30 mouse cellular contexts compared by ENCODE assay signal in genomic region chr9:106645684-106646271, GRCm38 (mm10). TPM values are rescaled to one million over a fixed set of nuclear protein-coding genes. Genes with fewer than 3 reads are reported as not detected.
"Had no signal": no experiment of that assay in that cellular context is flagged by ENCODE, and none has a peak within 500 bp of the region (broad histone marks: within the 10 kb centered on the region; RNA-seq: fewer than 3 reads in every experiment).

No protein-coding gene starts in this region.

- H3K9me3 ChIP-seq: kidney, embryonic 15.5 days; liver, embryonic 13.5 days had no signal

- DNase-seq: kidney, adult 8-10 months; kidney, postnatal 10 days; kidney, postnatal 36 days; liver, embryonic 13.5 days; lung, adult 2 months; lung, postnatal 14 days; lung, postnatal 4 days; midbrain, embryonic 14.5 days; right cerebral cortex, postnatal 14 days; right cerebral cortex, postnatal 4 days; thymus, adult 2 months; thymus, postnatal 14 days; thymus, postnatal 4 days had no signal

- H3K4me3 ChIP-seq: kidney, embryonic 15.5 days; liver, embryonic 13.5 days had no signal

- H3K36me3 ChIP-seq: kidney, embryonic 15.5 days; liver, embryonic 13.5 days had no signal

- H3K4me1 ChIP-seq: kidney, embryonic 15.5 days; liver, embryonic 13.5 days had no signal

- H3K27ac ChIP-seq: kidney, embryonic 15.5 days; liver, embryonic 13.5 days; stomach, postnatal 0 days had no signal

- H3K4me2 ChIP-seq: kidney, embryonic 15.5 days; liver, embryonic 13.5 days; midbrain, embryonic 11.5 days had no signal

- H3K9ac ChIP-seq: kidney, embryonic 15.5 days; liver, embryonic 13.5 days had no signal

- H3K27me3 ChIP-seq: kidney, embryonic 15.5 days; liver, embryonic 13.5 days had no signal

RNA-seq across cellular contexts. Expression of gene Grm2, which starts 10.1 kb away (rescaled TPM):
- total RNA-seq: liver, adult 2 months; megakaryocyte progenitor cell, adult 5-6 weeks; megakaryocyte-erythroid progenitor cell, adult 5-6 weeks had no signal
- polyA plus RNA-seq: kidney, embryonic 15.5 days; liver, adult 2 months; liver, embryonic 13.5 days; liver, embryonic 16.5 days; lung, adult 2 months; lung, embryonic 16.5 days; stomach, embryonic 14.5 days; stomach, postnatal 0 days had no signal

RNA-seq across cellular contexts. Expression of gene Iqcf6, which starts 19.4 kb away (rescaled TPM):
- total RNA-seq: layer of hippocampus, adult 18-20 months; layer of hippocampus, postnatal 10 days; left cerebral cortex, postnatal 25 days; liver, adult 2 months; megakaryocyte progenitor cell, adult 5-6 weeks; megakaryocyte-erythroid progenitor cell, adult 5-6 weeks; midbrain, postnatal 0 days had no signal
- polyA plus RNA-seq: kidney, embryonic 15.5 days; limb, embryonic 11.5 days; limb, embryonic 14.5 days; liver, adult 2 months; liver, embryonic 13.5 days; liver, embryonic 16.5 days; lung, adult 2 months; lung, embryonic 16.5 days; midbrain, embryonic 11.5 days; midbrain, embryonic 14.5 days; midbrain, postnatal 0 days; neural tube, embryonic 11.5 days; neural tube, embryonic 14.5 days; stomach, embryonic 14.5 days; stomach, postnatal 0 days; thymus, adult 2 months had no signal
